Mouse (Mus musculus): ENCODE results near the gene Sesn1.
A peak's percentile ranks its signal among the peaks of the same experiment; 100 is the strongest.
"Not testable (repeated sequence)": the region's sequence is repeated elsewhere in the genome, so short reads cannot be mapped to it uniquely, and the experiment has no call there.

Gene Sesn1

GRCm38 (mm10) chr10:41822573-41823281, 13.0 kb downstream of the Sesn1 start:
- no peak for DNase-seq

DNA sequence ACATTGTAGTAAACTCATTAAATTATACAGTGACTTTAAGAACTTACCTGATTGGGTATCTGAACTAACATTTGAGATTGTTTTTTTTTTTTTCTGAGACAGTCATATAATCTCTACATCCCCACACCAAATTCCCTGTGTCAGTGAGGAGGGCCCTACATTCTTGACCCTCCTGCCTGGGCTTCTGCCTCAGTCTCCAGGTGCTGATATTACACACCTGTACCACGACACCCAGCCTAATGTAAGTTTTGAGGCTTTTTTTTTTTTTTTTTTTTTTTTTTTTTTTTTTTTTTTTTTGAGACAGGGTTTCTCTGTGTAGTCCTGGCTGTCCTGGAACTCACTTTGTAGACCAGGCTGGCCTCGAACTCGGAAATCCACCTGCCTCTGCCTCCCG, 13.5 kb downstream of the Sesn1 start:
- not testable (repeated sequence) for DNase-seq

GRCm38 (mm10) chr10:41823916-41824315, 14.2 kb downstream of the Sesn1 start:
- DNase-seq = no peak

- DNase-seq = no peak
Observed at GRCm38 (mm10) chr10:41825041-41825440, 15.3 kb downstream of the Sesn1 start.

GRCm38 (mm10) chr10:41825996-41826395, 16.3 kb downstream of the Sesn1 start:
- no peak for DNase-seq

- no peak for DNase-seq
Observed at GRCm38 (mm10) chr10:41826526-41827116, 16.9 kb downstream of the Sesn1 start.

DNA sequence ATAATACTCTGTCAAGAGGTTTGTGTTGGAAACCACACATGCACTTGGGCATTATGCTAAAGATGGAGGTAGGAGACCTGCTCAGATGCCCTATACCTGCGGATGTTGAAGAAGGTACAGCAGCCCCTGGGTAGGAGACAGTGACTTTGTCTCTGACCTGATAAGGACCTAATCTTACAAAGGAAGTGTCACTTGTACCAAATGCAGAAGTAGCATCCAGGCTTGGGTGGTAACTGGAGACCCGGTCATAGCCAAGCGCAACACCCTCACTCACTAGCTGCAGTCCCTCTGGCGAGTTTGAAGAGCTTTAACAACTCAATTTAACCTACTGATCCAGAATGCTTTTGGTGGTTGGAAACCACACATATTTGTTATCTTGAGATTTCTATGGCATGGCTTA, 18.0 kb downstream of the Sesn1 start:
- no peak for DNase-seq

DNA sequence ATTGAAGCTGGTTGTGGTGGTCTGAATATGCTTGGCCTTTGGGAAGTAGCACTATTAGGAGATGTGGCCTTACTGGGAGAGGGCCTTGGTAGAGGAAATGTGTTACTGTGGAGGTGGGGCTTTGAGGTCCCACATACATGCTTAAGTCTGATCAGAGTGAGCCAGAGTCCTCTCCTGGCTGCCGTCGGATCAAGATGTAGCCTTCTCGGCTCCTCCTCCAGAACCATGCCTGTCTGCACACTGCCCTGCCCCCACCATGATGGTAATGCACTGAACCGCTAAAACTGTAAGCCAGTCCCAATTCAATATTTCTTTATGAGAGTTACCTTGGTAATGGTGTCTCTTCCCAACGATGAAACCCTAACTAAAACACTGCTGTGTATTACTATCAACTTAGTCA, 19.5 kb downstream of the Sesn1 start:
- no peak for DNase-seq

- no peak for DNase-seq
Observed at GRCm38 (mm10) chr10:41829980-41830379, 20.2 kb downstream of the Sesn1 start.

GRCm38 (mm10) chr10:41830445-41830844, 20.7 kb downstream of the Sesn1 start:
- no peak for DNase-seq

DNA sequence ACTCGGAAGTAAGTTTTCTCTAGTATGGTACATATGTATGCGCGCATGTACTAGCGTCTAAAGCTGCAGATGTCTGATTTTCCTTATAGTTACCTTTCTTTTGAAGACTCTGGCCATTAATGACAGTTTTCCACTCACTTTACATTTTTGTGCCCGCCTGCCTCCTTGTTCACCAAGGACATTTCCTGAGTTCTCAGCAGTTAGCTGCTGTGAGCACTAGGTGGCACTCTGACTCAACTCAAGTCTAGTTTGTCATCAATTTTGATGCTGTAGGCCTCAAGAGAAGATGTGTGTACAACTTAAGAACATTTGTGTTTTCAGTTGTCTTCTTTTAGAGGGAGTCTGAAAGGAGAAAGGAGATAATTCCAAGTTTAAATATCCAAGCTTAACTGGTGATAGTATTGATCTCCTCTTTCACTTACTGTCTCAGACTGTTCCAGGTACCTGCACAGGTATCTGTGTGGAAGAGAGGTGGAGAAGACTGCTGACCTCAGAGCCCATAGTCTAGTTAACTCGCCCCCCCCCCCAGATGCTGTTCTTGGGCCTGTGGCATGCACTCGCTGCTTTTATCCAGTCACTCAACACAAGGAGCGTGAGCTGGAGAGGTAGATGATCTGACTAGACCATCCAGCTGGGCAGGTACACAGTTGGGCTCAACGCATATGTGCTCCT, 21.3 kb downstream of the Sesn1 start:
- peak; percentile 84 to 86 for DNase-seq

DNA sequence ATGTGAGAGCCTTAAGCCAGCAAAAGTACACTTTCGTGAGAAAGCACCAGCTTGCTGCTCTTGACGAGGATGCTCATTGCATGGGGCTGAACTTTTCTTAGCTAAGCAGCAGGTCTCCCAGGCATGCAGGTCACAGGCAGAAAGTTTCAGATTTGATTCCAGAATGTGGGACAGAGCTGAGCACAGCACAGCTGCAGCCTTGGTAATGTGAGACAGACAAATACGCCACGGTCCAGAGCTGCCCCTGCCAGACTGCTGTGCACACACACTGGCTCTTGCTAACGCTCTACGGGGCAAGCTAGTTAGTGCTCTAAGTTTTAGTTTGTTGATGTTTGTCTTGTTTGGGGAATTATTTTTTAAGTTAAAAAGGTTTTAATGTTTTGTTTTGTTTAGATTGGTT, 22.5 kb downstream of the Sesn1 start:
- DNase-seq = no peak

DNA sequence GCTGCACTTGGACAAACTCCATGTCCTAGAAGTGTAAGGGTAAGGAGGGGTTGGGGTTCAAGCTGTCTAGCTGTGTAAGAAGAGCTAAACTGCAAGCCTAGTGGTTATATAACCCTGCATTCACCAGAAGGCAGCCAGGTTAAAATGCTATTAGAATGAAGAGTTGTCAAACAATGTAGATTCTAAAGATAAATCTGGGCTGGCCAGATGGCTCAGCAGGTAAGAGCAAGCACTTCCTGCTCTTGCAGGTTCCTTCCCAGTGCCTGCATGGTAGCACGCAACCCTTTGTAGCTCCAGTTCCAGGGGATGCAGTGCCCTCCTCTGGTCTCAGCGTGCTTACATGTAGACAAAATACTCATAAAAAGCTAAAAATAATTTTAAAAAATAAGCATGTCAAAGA, 24.4 kb downstream of the Sesn1 start:
- DNase-seq = peak; percentile 43 to 52

- DNase-seq = no peak
Observed at GRCm38 (mm10) chr10:41838911-41839310, 29.2 kb downstream of the Sesn1 start.

GRCm38 (mm10) chr10:41847737-41848136, 38.0 kb downstream of the Sesn1 start:
- no peak for DNase-seq

DNA sequence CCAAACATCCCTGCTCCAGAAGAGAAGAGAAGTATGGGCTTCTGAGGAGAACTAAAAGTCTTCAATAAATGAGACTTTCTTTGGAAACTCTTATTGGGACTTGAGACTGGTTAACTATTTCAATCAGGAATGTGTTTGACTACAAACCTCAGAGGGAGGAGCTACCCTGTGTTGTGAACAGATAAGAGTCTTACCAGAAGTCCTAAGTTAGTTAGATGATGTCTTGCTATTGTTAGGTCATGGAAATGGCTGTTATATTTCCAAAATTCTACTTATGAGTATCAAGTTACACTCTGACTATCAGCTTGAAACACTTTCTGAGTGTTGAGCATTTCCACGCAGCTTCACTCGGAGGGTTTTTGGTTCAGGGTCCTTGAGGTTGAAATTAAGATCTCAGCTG, 39.0 kb downstream of the Sesn1 start:
- no peak for DNase-seq

DNA sequence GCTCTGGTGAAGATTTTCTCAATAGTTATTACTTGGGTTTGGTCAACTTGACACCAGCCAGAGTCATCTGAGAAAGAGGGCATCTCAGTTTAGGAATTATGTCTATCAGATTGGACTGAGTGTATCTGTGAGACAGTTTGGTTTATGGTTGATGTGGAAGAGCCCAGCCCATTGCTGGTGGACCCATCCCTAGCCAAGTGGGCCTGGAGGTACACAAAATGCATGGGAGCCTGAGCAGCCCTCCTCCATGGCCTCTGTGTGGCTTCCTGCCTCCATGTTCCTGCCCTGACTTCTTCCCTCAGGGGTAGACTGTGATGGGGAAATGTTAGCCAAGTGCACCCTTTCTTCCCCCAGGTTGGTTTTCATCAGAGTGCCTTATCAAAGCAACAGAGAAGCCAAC, 50.1 kb downstream of the Sesn1 start:
- DNase-seq = no peak

- DNase-seq = peak; percentile 80 to 81
Observed at GRCm38 (mm10) chr10:41860275-41860688, 50.5 kb downstream of the Sesn1 start.

- no peak for DNase-seq
Observed at GRCm38 (mm10) chr10:41863053-41863452, 53.3 kb downstream of the Sesn1 start.

GRCm38 (mm10) chr10:41866069-41866837, 56.5 kb downstream of the Sesn1 start:
- peak; percentile 23 to 29 for DNase-seq

GRCm38 (mm10) chr10:41866838-41867154, 57.1 kb downstream of the Sesn1 start:
- no peak for DNase-seq

DNA sequence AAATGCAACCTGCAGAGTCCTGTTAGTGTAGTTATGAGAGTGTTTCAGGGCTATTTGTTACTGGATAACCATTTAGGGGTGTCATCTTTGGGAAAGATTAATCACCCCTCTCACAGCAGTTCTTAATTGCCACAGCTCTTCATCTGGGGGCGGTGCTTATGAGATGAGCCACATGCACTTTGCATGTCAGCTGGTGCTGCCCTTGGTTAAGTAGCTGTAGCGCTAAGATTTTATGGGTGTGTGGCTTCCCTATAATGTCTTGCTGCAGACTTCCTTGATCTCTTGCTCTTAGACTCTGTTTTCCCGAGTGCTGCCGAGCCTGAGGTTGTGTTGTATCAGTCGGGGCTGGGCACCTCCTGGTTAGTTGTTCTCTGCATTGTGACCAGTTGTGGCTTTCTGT, 58.2 kb downstream of the Sesn1 start:
- no peak for DNase-seq

DNA sequence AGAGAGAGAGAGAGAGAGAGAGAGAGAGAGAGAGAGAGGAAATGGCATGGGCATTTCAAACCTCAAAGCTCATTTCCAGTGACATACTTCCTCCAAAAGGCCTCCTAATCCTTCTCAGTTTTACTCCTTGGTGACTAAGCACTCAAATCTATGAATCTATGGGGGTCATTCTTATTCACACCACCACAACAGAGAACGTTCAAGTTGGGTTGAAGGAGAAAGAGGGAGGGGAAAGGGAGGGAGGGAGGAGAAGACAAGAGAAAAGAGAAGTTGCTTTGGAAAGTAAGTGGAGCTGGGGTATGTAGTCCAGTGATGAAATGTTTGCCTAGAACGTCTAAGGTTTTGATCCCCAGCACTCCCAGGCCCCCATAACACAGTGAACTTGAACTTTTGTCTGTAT, 60.4 kb downstream of the Sesn1 start:
- DNase-seq = no peak

DNA sequence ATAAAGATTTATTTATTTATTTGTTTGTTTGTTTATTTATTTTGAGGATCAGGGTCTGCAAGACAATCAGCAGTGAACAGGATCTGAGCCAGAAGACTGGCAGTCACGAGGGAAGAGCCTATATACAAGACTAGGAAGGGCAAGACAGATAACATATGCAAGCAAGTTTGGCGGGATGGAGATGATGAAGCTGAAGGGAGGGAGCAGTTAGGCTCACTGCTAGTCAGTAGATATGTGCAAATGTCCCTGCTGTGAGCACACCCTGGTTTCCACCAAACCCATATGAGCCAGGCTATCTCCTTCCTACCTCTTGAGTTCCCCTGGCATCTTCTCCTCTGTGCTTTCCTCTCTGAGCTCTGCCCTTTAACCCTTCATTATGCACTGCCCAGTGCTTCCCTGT, 61.8 kb downstream of the Sesn1 start:
- no peak for DNase-seq

Measured in cerebellum, postnatal 10 days (tissue).